Mouse (Mus musculus) hindbrain, embryonic 16.5 days (tissue): Measurements from ENCODE around the gene Fam43b. TPM values are rescaled to one million over a fixed set of nuclear protein-coding genes. Genes with fewer than 3 reads are reported as not detected.
"Not testable (repeated sequence)": the region's sequence is repeated elsewhere in the genome, so short reads cannot be mapped to it uniquely, and the experiment has no call there.

ENCODE experiments used
- ATAC-seq: fragments of 200-750 bp; cut with Nextera tagmentation; 2 replicates; pipeline ENCODE4 v1.8.0; 2017; ENCODE audit warnings: moderate TSS enrichment, moderate library complexity
- H3K27ac ChIP-seq: fragments of 300-500 bp; sonication (generic); 2 replicates; pipeline ENCODE4 v1.5.1; 2014; ENCODE audit warnings: low read depth, mild to moderate bottlenecking, control low read depth, low read length, moderate library complexity
- H3K27me3 ChIP-seq: fragments of 300-500 bp; sonication (generic); replicated peaks from 2 replicates; pipeline ENCODE4 v1.6.1; 2014; ENCODE audit warnings: low read length; ENCODE audit not compliant: control insufficient read depth, insufficient read depth
- H3K36me3 ChIP-seq: fragments of 300-500 bp; sonication (generic); 2 replicates; pipeline ENCODE4 v1.6.1; 2014; ENCODE audit warnings: mild to moderate bottlenecking, low read length, moderate library complexity, mixed read lengths; ENCODE audit not compliant: control insufficient read depth, insufficient read depth
- H3K4me1 ChIP-seq: fragments of 300-500 bp; sonication (generic); 2 replicates; pipeline ENCODE4 v1.6.1; 2014; ENCODE audit warnings: low read depth, low read length; ENCODE audit not compliant: control insufficient read depth, insufficient read depth
- H3K4me2 ChIP-seq: fragments of 300-500 bp; sonication (generic); 2 replicates; pipeline ENCODE4 v1.6.1; 2014; ENCODE audit warnings: mild to moderate bottlenecking, low read length, control low read depth, moderate library complexity
- H3K4me3 ChIP-seq: fragments of 300-500 bp; sonication (generic); 2 replicates; pipeline ENCODE4 v1.5.1; 2014; ENCODE audit warnings: mild to moderate bottlenecking, low read length, control low read depth, moderate library complexity
- H3K9ac ChIP-seq: fragments of 300-500 bp; sonication (generic); 2 replicates; pipeline ENCODE4 v1.6.1; 2014; ENCODE audit warnings: low read depth, mild to moderate bottlenecking, control low read depth, low read length, moderate library complexity
- H3K9me3 ChIP-seq: fragments of 300-500 bp; sonication (generic); 2 replicates; pipeline ENCODE4 v1.6.1; 2014; ENCODE audit warnings: mild to moderate bottlenecking, low read length, moderate library complexity; ENCODE audit not compliant: control insufficient read depth
- WGBS: fragments of 180-500 bp; shearing (Covaris S2); extraction: QIAGEN DNeasy Blood & Tissue Kit; methylation state at CpG from one replicate; pipeline ENCODE4 v1.1.7; 2014; 5-methylcytosine and 5-hydroxymethylcytosine counted together
- polyA plus RNA-seq: library from polyadenylated mRNA; unstranded; fragments of >200 nt; fragmentation: Nextera tagmentation; extraction: Ambion mirVana; gene quantifications from 2 replicates; pipeline ENCODE4 v1.2.1, GENCODE M21; 2015

Fam43b gene
- polyA plus RNA-seq, result 16.6 and 17.3 TPM in 2 replicates

- Histone ChIP-seq H3K27me3 (peaks cover 48% of the 10 kb centered on the region), H3K4me1 (peaks cover 15% of the 10 kb centered on the region), H3K36me3 (no peaks in the 10 kb centered on the region), H3K9me3 (no peaks in the 10 kb centered on the region; the same call in 1 of the 2 replicates), H3K4me3 (peak within 1 kb of the TSS; percentile 64), H3K27ac (peak within 1 kb of the TSS; percentile 63; the same call in 1 of the 2 replicates), H3K4me2 (peak within 1 kb of the TSS; percentile 87), H3K9ac (peak within 1 kb of the TSS; percentile 78)
- ATAC-seq, result peak; percentile 90
- WGBS, result under 1% methylated on average over 43 of the region's 46 CpGs
Measured at GRCm38 (mm10) chr4:138395971-138396645, at the start of gene Fam43b. Gene Fam43b (minus strand): TSS chr4:138396528.

DNA sequence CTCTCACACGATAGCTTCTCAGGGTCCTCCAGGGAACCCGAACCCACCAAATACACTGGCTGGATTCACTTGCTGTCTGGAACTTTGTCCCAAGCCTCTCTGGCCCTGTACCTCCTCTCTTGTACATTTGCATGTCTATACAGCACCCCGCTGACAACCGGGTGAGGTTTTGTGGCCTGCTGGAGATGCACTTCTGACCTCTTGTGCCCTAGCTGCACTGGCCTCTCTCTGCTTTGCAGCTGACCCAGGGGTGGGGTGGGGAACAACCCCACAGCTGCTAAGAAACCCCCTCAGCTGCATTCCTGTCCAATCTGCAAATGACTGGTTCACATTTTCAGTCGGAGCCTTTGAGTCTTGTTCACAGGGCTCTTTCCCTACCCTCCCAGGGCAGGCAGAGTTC lies 48.6 kb upstream of the Fam43b start:
- no peaks in the 10 kb centered on the region for H3K27me3 ChIP-seq
- 5% methylated on average over 5 of the region's 5 CpGs for WGBS
- H3K4me2 ChIP-seq, result no peak overlapping the region
- H3K4me3 ChIP-seq, result no peak overlapping the region
- H3K9ac ChIP-seq, result no peak overlapping the region
- H3K36me3 ChIP-seq, result peaks cover 6% of the 10 kb centered on the region
- H3K27ac ChIP-seq, result no peak overlapping the region
- ATAC-seq, result no peak
- H3K9me3 ChIP-seq, result no peaks in the 10 kb centered on the region
- peaks cover 17% of the 10 kb centered on the region for H3K4me1 ChIP-seq

DNA sequence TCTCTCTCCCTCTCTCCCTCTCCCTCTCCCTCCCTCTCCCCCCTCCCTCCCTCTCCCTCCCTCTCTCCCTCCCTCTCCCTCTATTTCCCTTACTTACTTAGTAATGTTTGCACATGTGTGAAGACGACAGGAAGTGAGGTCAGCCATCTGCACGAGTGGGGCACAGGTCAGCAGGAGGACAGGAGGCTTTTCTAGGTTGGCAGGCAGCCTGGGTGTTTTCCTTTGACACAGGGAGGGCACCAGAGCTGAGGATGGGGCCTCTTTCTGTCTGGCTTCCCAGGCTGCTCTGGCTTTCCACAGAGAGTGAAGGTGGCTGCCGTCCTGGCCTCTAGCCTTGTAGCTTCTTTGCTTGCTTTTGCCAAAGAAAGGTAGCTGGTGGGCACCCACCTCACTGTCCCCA lies 43.7 kb upstream of the Fam43b start:
- Histone ChIP-seq H3K4me1 (peaks cover 10% of the 10 kb centered on the region), H3K27me3 (no peaks in the 10 kb centered on the region), H3K36me3 (peaks cover 25% of the 10 kb centered on the region), H3K9me3 (no peaks in the 10 kb centered on the region), H3K4me2 (no peak overlapping the region), H3K9ac (no peak overlapping the region), H3K4me3 (no peak overlapping the region), H3K27ac (no peak overlapping the region)
- ATAC-seq, result no peak
- 87% methylated on average over 3 of the region's 3 CpGs for WGBS

GRCm38 (mm10) chr4:138434347-138435316 lies 38.3 kb upstream of the Fam43b start, which contains the start of gene Mul1:
Gene Mul1 (plus strand): TSS chr4:138434671.
- Histone ChIP-seq H3K4me1 (peaks cover 11% of the 10 kb centered on the region), H3K27me3 (no peaks in the 10 kb centered on the region), H3K27ac (peak within 1 kb of the TSS; percentile 83), H3K4me2 (peak within 1 kb of the TSS; percentile 92), H3K9ac (peak within 1 kb of the TSS; percentile 83), H3K36me3 (peaks cover 17% of the 10 kb centered on the region), H3K9me3 (no peaks in the 10 kb centered on the region), H3K4me3 (peak within 1 kb of the TSS; percentile 68)
- ATAC-seq, result peak; percentile 95
- WGBS, result 1% methylated on average over 64 of the region's 64 CpGs

DNA sequence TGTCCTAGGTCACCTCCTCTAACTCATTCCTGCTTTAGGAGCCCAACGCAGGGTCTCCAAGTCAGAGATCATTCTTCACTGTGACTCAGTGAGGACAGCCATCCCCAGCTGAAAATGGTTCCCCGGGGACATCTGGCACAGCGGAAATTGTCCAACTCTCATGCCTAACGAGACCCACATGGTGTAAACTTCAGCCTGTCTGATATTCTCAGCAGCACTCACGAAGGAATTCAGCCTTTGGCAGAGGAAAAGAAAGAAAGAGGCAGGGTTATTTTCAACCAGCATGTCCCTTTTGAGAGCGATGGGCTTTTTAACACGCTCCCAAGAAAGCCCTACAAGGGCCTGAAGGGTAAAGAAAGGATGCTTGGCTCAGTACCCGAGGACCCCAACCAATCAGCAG lies 35.0 kb upstream of the Fam43b start:
- Histone ChIP-seq H3K4me3 (no peak overlapping the region), H3K27ac (no peak overlapping the region), H3K9ac (no peak overlapping the region), H3K36me3 (no peaks in the 10 kb centered on the region), H3K4me2 (no peak overlapping the region), H3K27me3 (no peaks in the 10 kb centered on the region), H3K4me1 (peaks cover 15% of the 10 kb centered on the region), H3K9me3 (no peaks in the 10 kb centered on the region)
- ATAC-seq, result no peak
- WGBS, result 56% methylated on average over 8 of the region's 8 CpGs

- Histone ChIP-seq H3K36me3 (no peaks in the 10 kb centered on the region), H3K4me1 (peaks cover 3% of the 10 kb centered on the region; the same call in 1 of the 2 replicates), H3K9ac (no peak overlapping the region), H3K9me3 (no peaks in the 10 kb centered on the region), H3K27ac (no peak overlapping the region), H3K27me3 (no peaks in the 10 kb centered on the region), H3K4me2 (no peak overlapping the region), H3K4me3 (no peak overlapping the region)
- ATAC-seq, result no peak
- WGBS, result 43% methylated on average over 3 of the region's 3 CpGs
Measured at GRCm38 (mm10) chr4:138429778-138430177, 33.5 kb upstream of the Fam43b start.

- no peak overlapping the region for H3K27ac ChIP-seq
- peak overlapping the region; percentile 43; the same call in 1 of the 2 replicates for H3K9ac ChIP-seq
- no peaks in the 10 kb centered on the region for H3K27me3 ChIP-seq
- no peaks in the 10 kb centered on the region for H3K9me3 ChIP-seq
- no peak for ATAC-seq
- H3K4me1 ChIP-seq, result peaks cover 3% of the 10 kb centered on the region; the same call in 1 of the 2 replicates
- WGBS, result 41% methylated on average over 22 of the region's 22 CpGs
- H3K36me3 ChIP-seq, result no peaks in the 10 kb centered on the region
- peak overlapping the region; percentile 8; the same call in 1 of the 2 replicates for H3K4me3 ChIP-seq
- H3K4me2 ChIP-seq, result peak overlapping the region; percentile 47
Measured at GRCm38 (mm10) chr4:138426778-138427705, 30.7 kb upstream of the Fam43b start.

GRCm38 (mm10) chr4:138425604-138426003 lies 29.3 kb upstream of the Fam43b start:
- not testable (repeated sequence) for ATAC-seq, H3K4me2 ChIP-seq
- 89% methylated on average over 14 of the region's 14 CpGs for WGBS

More at GRCm38 (mm10) chr4:138425604-138426003, 29.3 kb upstream of the Fam43b start:
- not testable (repeated sequence) for H3K4me1 ChIP-seq, H3K27ac ChIP-seq, H3K4me3 ChIP-seq, H3K36me3 ChIP-seq, H3K9ac ChIP-seq, H3K27me3 ChIP-seq, H3K9me3 ChIP-seq
